Mouse (Mus musculus) ES-Bruce4 (cell line): ENCODE measurements at regions not wholly inside any gene's neighbourhood (a gene's known extent, or its start where the extent isn't known, plus 50 kb on each side); places are given as distances from the start of the nearest gene placed in this dataset.

ENCODE experiments used
- CTCF ChIP-seq: IDR thresholded peaks from one replicate; pipeline ENCODE4 v1.8.1; 2011; ENCODE audit warnings: low read depth, low read length
- POLR2A ChIP-seq: IDR thresholded peaks from one replicate; pipeline ENCODE4 v1.8.1; 2011; ENCODE audit warnings: low read length; ENCODE audit not compliant: insufficient read depth

DNA sequence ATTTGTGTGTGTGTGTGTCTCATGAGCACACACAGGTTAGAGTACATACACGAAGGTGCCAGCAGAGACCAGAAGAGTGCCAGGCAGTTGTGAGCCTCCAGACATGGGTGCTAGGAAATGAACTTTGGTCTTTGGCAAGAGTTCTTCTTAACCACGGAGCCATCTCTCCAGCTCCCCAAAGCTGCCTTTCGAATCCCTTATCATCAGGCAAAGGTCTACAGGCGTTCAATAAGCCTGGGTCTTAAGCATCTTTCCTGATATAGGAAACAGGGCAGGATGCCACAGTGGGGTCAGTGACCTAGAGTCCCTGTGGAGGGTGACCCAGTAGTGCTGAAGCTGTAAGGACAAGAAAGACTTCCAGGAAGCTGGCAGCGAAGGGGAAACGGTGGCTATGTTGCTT, 173.6 kb upstream of the Jmjd1c start:
- TF ChIP-seq CTCF = no peak
- TF ChIP-seq POLR2A = no peak
